Mouse (Mus musculus): ENCODE data around the gene Htr3b. TPM values are rescaled to one million over a fixed set of nuclear protein-coding genes. Genes with fewer than 3 reads are reported as not detected.

Htr3b gene
- total and polyA plus RNA-seq, 3 experiments, result not detected

GRCm38 (mm10) chr9:48985708-48986088, 20.9 kb upstream of the Htr3b start:
- Histone ChIP-seq H3K36me3 (replicated peaks in 1 of 2; ENCODE audit: control insufficient read depth in 1 of 2, insufficient read depth in 1 of 2, low read length in 1 of 2) (peaks cover 0 to 12% of the 10 kb centered on the region in 2 experiments), H3K27ac (ENCODE audit: insufficient read depth, low read depth) (no peak overlapping the region), H3K9ac (ENCODE audit: insufficient read depth, low read depth) (peak overlapping the region; percentile 76), H3K4me3 (replicated peaks in 1 of 3; ENCODE audit: low read depth in 2 of 3, low read length in 2 of 3, poor library complexity in 1 of 3) (peak overlapping the region; percentile 80 to 98 (median 84)), H3K9me3 (replicated peaks; ENCODE audit: low read length) (no peaks in the 10 kb centered on the region), H3K79me2 (replicated peaks; ENCODE audit: control insufficient read depth, extremely low read depth, insufficient read depth, poor library complexity, severe bottlenecking) (peaks cover 2% of the 10 kb centered on the region; the same call in 1 of the 2 replicates), H3K4me1 (ENCODE audit: control insufficient read depth in 1 of 2, insufficient read depth in 2 of 2) (peaks cover 2 to 23% of the 10 kb centered on the region in 2 experiments), H3K4me2 (ENCODE audit: insufficient read depth, low read depth, poor library complexity, severe bottlenecking) (peak overlapping the region; percentile 95), H3K27me3 (replicated peaks) (no peaks in the 10 kb centered on the region)
- dilution Hi-C loops (cut with MboI; ENCODE audit: extremely low pct_ligation_motif_present, extremely low pct_unique_long_range_greater_than_20kb, low sequenced_read_pairs), result no loop called here
- peak; percentile 22 for DNase-seq (ENCODE audit: extremely low read depth)
- in situ Hi-C loops (cut with MboI; ENCODE audit: low pct_ligation_motif_present, low pct_unique_long_range_greater_than_20kb, low sequenced_read_pairs), result no loop called here
- TF ChIP-seq RCOR1 (conservative IDR thresholded peaks at IDR 0.05; ENCODE audit: low read depth, low read length) (no peak), USF1 (IDR thresholded peaks at IDR 0.05; ENCODE audit: low read depth, low read length) (no peak), MAFK (IDR thresholded peaks at IDR 0.05; ENCODE audit: insufficient replicate concordance, low read length) (no peak), MXI1 (IDR thresholded peaks at IDR 0.05; ENCODE audit: low read depth, low read length) (peak; percentile 28; the same call in 1 of the 2 replicates), BHLHE40 (IDR thresholded peaks at IDR 0.05; ENCODE audit: low read depth, low read length) (peak; percentile 88), SIN3A (IDR thresholded peaks at IDR 0.05; ENCODE audit: low read length) (peak; percentile 44; the same call in 1 of the 2 replicates), RAD21 (IDR thresholded peaks at IDR 0.05; ENCODE audit: low read depth, low read length) (no peak), HCFC1 (IDR thresholded peaks at IDR 0.05; ENCODE audit: low read depth, low read length) (no peak), EP300 (IDR thresholded peaks at IDR 0.05; ENCODE audit: low read length) (no peak), SMC3 (IDR thresholded peaks at IDR 0.05; ENCODE audit: low read depth, low read length) (no peak), UBTF (IDR thresholded peaks at IDR 0.05; ENCODE audit: low read depth, low read length) (no peak), MAX (IDR thresholded peaks at IDR 0.05; ENCODE audit: low read length) (peak; percentile 30; the same call in 1 of the 2 replicates), MYC (IDR thresholded peaks at IDR 0.05; ENCODE audit: low read depth, low read length) (peak; percentile 14; the same call in 1 of the 2 replicates), CHD1 (IDR thresholded peaks at IDR 0.05; ENCODE audit: low read depth, low read length) (0 out of 2 replicates have a peak, but pooled peaks have one; percentile 5), MAZ (IDR thresholded peaks at IDR 0.05; ENCODE audit: low read depth, low read length) (no peak), KAT2A (IDR thresholded peaks at IDR 0.05; ENCODE audit: insufficient replicate concordance, low read length) (no peak), E2F4 (IDR thresholded peaks at IDR 0.05; ENCODE audit: insufficient replicate concordance, low read depth, low read length) (no peak), CHD2 (IDR thresholded peaks at IDR 0.05; ENCODE audit: low read length) (no peak), ZMIZ1 (IDR thresholded peaks at IDR 0.05; ENCODE audit: low read depth, low read length) (no peak), IRF4 (IDR thresholded peaks at IDR 0.05; ENCODE audit: low read depth, low read length) (no peak), TCF12 (IDR thresholded peaks at IDR 0.05; ENCODE audit: low read depth, low read length) (no peak), NELFE (IDR thresholded peaks at IDR 0.05; ENCODE audit: low read depth, low read length) (no peak)

Data from CH12.LX (cell line).